Mouse (Mus musculus) forebrain, embryonic 15.5 days (tissue): ENCODE measurements around the gene Gm10644. TPM values are rescaled to one million over a fixed set of nuclear protein-coding genes. Genes with fewer than 3 reads are reported as not detected.

Experiments
- ATAC-seq: fragments of 200-750 bp; cut with Nextera tagmentation; replicated peaks from 2 replicates; pipeline ENCODE4 v1.8.0; 2017; ENCODE audit warnings: mild to moderate bottlenecking, moderate TSS enrichment, moderate library complexity
- H3K27ac ChIP-seq: fragments of 300-500 bp; sonication (generic); replicated peaks from 2 replicates; pipeline ENCODE4 v1.5.1; 2015; ENCODE audit warnings: mild to moderate bottlenecking, inconsistent platforms
- H3K27me3 ChIP-seq: fragments of 300-500 bp; sonication (generic); 2 replicates; pipeline ENCODE4 v1.6.1; 2015; ENCODE audit warnings: inconsistent platforms
- H3K36me3 ChIP-seq: fragments of 300-500 bp; sonication (generic); 2 replicates; pipeline ENCODE4 v1.6.1; 2015; ENCODE audit warnings: mild to moderate bottlenecking, inconsistent platforms
- H3K4me1 ChIP-seq: fragments of 300-500 bp; sonication (generic); 2 replicates; pipeline ENCODE4 v1.6.1; 2015; ENCODE audit warnings: inconsistent platforms
- H3K4me2 ChIP-seq: fragments of 300-500 bp; sonication (generic); replicated peaks from 2 replicates; pipeline ENCODE4 v1.6.1; 2015; ENCODE audit warnings: mild to moderate bottlenecking, inconsistent platforms
- H3K4me3 ChIP-seq: fragments of 300-500 bp; sonication (generic); 2 replicates; pipeline ENCODE4 v1.5.1; 2015; ENCODE audit warnings: mild to moderate bottlenecking, inconsistent platforms
- H3K9ac ChIP-seq: fragments of 300-500 bp; sonication (generic); replicated peaks from 2 replicates; pipeline ENCODE4 v1.6.1; 2015; ENCODE audit warnings: mild to moderate bottlenecking, inconsistent platforms
- H3K9me3 ChIP-seq: fragments of 300-500 bp; sonication (generic); 2 replicates; pipeline ENCODE4 v1.6.1; 2016; ENCODE audit warnings: inconsistent platforms
- WGBS: fragments of 180-500 bp; shearing (Covaris S2); methylation state at CpG from one replicate; pipeline ENCODE4 v1.1.7; 2015; ENCODE audit warnings: mixed read lengths; 5-methylcytosine and 5-hydroxymethylcytosine counted together
- polyA plus RNA-seq: library from polyadenylated mRNA; unstranded; fragments of >200 nt; fragmentation: Nextera tagmentation; extraction: Ambion mirVana; gene quantifications from 2 replicates; pipeline ENCODE4 v1.2.1, GENCODE M21; 2015

Gm10644 gene
- polyA plus RNA-seq, result 0.74 and 0.95 TPM in 2 replicates

GRCm38 (mm10) chr8:83955106-83955957 lies at the start of gene Gm10644, which contains the start of gene Asf1b:
Gene Gm10644 (minus strand): TSS chr8:83955205.
Gene Asf1b (plus strand): TSS chr8:83955507.
- H3K9ac ChIP-seq, result peak within 1 kb of the TSS; percentile 44
- H3K9me3 ChIP-seq, result no peaks in the 10 kb centered on the region
- under 1% methylated on average over 73 of the region's 75 CpGs for WGBS
- no peaks in the 10 kb centered on the region for H3K36me3 ChIP-seq
- H3K4me3 ChIP-seq, result peak within 1 kb of the TSS; percentile 55
- H3K27ac ChIP-seq, result peak within 1 kb of the TSS; percentile 71
- peak; percentile 100 for ATAC-seq
- H3K27me3 ChIP-seq, result no peaks in the 10 kb centered on the region
- H3K4me2 ChIP-seq, result peak within 1 kb of the TSS; percentile 91
- H3K4me1 ChIP-seq, result peaks cover 24% of the 10 kb centered on the region

- Histone ChIP-seq H3K27me3 (peaks cover 14% of the 10 kb centered on the region), H3K4me1 (peaks cover 29% of the 10 kb centered on the region), H3K9ac (peak overlapping the region; percentile 68), H3K27ac (peak overlapping the region; percentile 75), H3K36me3 (peaks cover 15% of the 10 kb centered on the region), H3K4me2 (peak overlapping the region; percentile 91), H3K4me3 (peak overlapping the region; percentile 59), H3K9me3 (no peaks in the 10 kb centered on the region)
- peak; percentile 86 for ATAC-seq
- WGBS, result under 1% methylated on average over 30 of the region's 30 CpGs
Measured at GRCm38 (mm10) chr8:84004533-84005201, 49.7 kb upstream of the Gm10644 start.

- Histone ChIP-seq H3K27ac (no peak overlapping the region), H3K9ac (peak overlapping the region; percentile 68), H3K4me1 (peaks cover 38% of the 10 kb centered on the region), H3K4me2 (peak overlapping the region; percentile 91), H3K36me3 (peaks cover 17% of the 10 kb centered on the region), H3K27me3 (peaks cover 14% of the 10 kb centered on the region), H3K9me3 (no peaks in the 10 kb centered on the region), H3K4me3 (peak overlapping the region; percentile 59)
- 70% methylated on average over 6 of the region's 6 CpGs for WGBS
- no peak for ATAC-seq
Measured at GRCm38 (mm10) chr8:84003612-84004246, 48.7 kb upstream of the Gm10644 start.

GRCm38 (mm10) chr8:84002957-84003611 lies 48.1 kb upstream of the Gm10644 start:
- Histone ChIP-seq H3K27ac (no peak overlapping the region), H3K4me3 (no peak overlapping the region), H3K36me3 (peaks cover 17% of the 10 kb centered on the region), H3K9ac (no peak overlapping the region), H3K27me3 (peaks cover 14% of the 10 kb centered on the region), H3K9me3 (no peaks in the 10 kb centered on the region), H3K4me2 (no peak overlapping the region), H3K4me1 (peaks cover 40% of the 10 kb centered on the region)
- WGBS, result 56% methylated on average over 12 of the region's 12 CpGs
- ATAC-seq, result no peak

- no peak within 1 kb of the TSS for H3K27ac ChIP-seq
- peak within 1 kb of the TSS; percentile 2; the same call in 1 of the 2 replicates for H3K4me3 ChIP-seq
- no peak for ATAC-seq
- peaks cover 43% of the 10 kb centered on the region for H3K4me1 ChIP-seq
- peaks cover 14% of the 10 kb centered on the region for H3K27me3 ChIP-seq
- H3K9ac ChIP-seq, result peak within 1 kb of the TSS; percentile 8; the same call in 1 of the 2 replicates
- H3K4me2 ChIP-seq, result 0 out of 2 replicates have a peak within 1 kb of the TSS, but pooled peaks have one; percentile 1
- 20% methylated on average over 61 of the region's 61 CpGs for WGBS
- H3K36me3 ChIP-seq, result peaks cover 17% of the 10 kb centered on the region
- H3K9me3 ChIP-seq, result no peaks in the 10 kb centered on the region
Measured at GRCm38 (mm10) chr8:84001281-84002000, 46.4 kb upstream of the Gm10644 start, which contains the start of gene 1700067K01Rik. Gene 1700067K01Rik (plus strand): TSS chr8:84001502.

- Histone ChIP-seq H3K27ac (no peak overlapping the region), H3K4me1 (peaks cover 40% of the 10 kb centered on the region), H3K9ac (no peak overlapping the region), H3K9me3 (no peaks in the 10 kb centered on the region), H3K4me2 (peak overlapping the region; percentile 76; the same call in 1 of the 2 replicates), H3K27me3 (peaks cover 14% of the 10 kb centered on the region), H3K36me3 (peaks cover 21% of the 10 kb centered on the region), H3K4me3 (0 out of 2 replicates have a peak overlapping the region, but pooled peaks have one; percentile 76)
- 93% methylated on average over 2 of the region's 2 CpGs for WGBS
- no peak for ATAC-seq
Measured at GRCm38 (mm10) chr8:83999825-84000224, 44.8 kb upstream of the Gm10644 start.

- Histone ChIP-seq H3K4me2 (peak overlapping the region; percentile 76), H3K4me1 (peaks cover 37% of the 10 kb centered on the region), H3K27me3 (peaks cover 14% of the 10 kb centered on the region), H3K27ac (no peak overlapping the region), H3K4me3 (peak overlapping the region; percentile 76), H3K36me3 (peaks cover 24% of the 10 kb centered on the region), H3K9me3 (no peaks in the 10 kb centered on the region), H3K9ac (peak overlapping the region; percentile 70; the same call in 1 of the 2 replicates)
- 66% methylated on average over 16 of the region's 16 CpGs for WGBS
- no peak for ATAC-seq
Measured at GRCm38 (mm10) chr8:83999057-83999705, 44.2 kb upstream of the Gm10644 start.

GRCm38 (mm10) chr8:83998231-83999056 lies 43.4 kb upstream of the Gm10644 start:
- Histone ChIP-seq H3K36me3 (peaks cover 28% of the 10 kb centered on the region), H3K27me3 (peaks cover 14% of the 10 kb centered on the region), H3K4me1 (peaks cover 31% of the 10 kb centered on the region), H3K4me3 (peak overlapping the region; percentile 76), H3K27ac (peak overlapping the region; percentile 87), H3K9ac (peak overlapping the region; percentile 70), H3K9me3 (no peaks in the 10 kb centered on the region), H3K4me2 (peak overlapping the region; percentile 76)
- peak; percentile 33 for ATAC-seq
- 1% methylated on average over 68 of the region's 92 CpGs for WGBS

GRCm38 (mm10) chr8:83997511-83998141 lies 42.6 kb upstream of the Gm10644 start, which contains the start of gene Samd1:
Gene Samd1 (plus strand): TSS chr8:83997672.
- under 1% methylated on average over 58 of the region's 112 CpGs for WGBS

More at GRCm38 (mm10) chr8:83997511-83998141, 42.6 kb upstream of the Gm10644 start, which contains the start of gene Samd1:
- Histone ChIP-seq H3K9me3 (no peaks in the 10 kb centered on the region), H3K36me3 (peaks cover 29% of the 10 kb centered on the region), H3K4me2 (peak within 1 kb of the TSS; percentile 89), H3K27ac (peak within 1 kb of the TSS; percentile 94), H3K9ac (peak within 1 kb of the TSS; percentile 78), H3K4me3 (peak within 1 kb of the TSS; percentile 76), H3K27me3 (peaks cover 14% of the 10 kb centered on the region), H3K4me1 (peaks cover 25% of the 10 kb centered on the region)
- 0 out of 2 replicates have a peak, but pooled peaks have one; percentile 7 for ATAC-seq
